Mouse (Mus musculus) brain, embryonic 14.5 days (tissue): ENCODE results near the gene Tstd1.

Experiments
- CTCF ChIP-seq: fragments of 200-500 bp; IDR thresholded peaks from 2 replicates; pipeline ENCODE4 v1.5.1; 2012; ENCODE audit warnings: inconsistent platforms, mild to moderate bottlenecking, moderate library complexity, borderline replicate concordance; ENCODE audit not compliant: insufficient read depth, insufficient read length; ENCODE audit errors: extremely low read depth
- POLR2A ChIP-seq: fragments of 200-500 bp; IDR thresholded peaks from 2 replicates; pipeline ENCODE4 v1.6.1; 2012; ENCODE audit warnings: mild to moderate bottlenecking, inconsistent platforms, borderline replicate concordance; ENCODE audit not compliant: poor library complexity, insufficient read depth, insufficient read length, severe bottlenecking; ENCODE audit errors: extremely low read depth

GRCm38 (mm10) chr1:171432158-171432557, 13.5 kb downstream of the Tstd1 start:
- TF ChIP-seq CTCF (no peak), POLR2A (no peak)
